Mouse (Mus musculus) thymus, postnatal 10 days (tissue): ENCODE data around the gene Hykk.

Experiments used
- DNase-seq, 2 experiments: peaks; one replicate each; pipeline ENCODE4 v3.0.0; 2021; ENCODE audit warnings: low spot score in 2 of 2

Hykk gene

GRCm38 (mm10) chr9:54981291-54982191 is 64.5 kb downstream of the Hykk start:
- DNase-seq: peak in 1 of 2 experiments; percentile 25

- DNase-seq: no peak
Measured at GRCm38 (mm10) chr9:54982401-54982800, 65.3 kb downstream of the Hykk start.

DNA sequence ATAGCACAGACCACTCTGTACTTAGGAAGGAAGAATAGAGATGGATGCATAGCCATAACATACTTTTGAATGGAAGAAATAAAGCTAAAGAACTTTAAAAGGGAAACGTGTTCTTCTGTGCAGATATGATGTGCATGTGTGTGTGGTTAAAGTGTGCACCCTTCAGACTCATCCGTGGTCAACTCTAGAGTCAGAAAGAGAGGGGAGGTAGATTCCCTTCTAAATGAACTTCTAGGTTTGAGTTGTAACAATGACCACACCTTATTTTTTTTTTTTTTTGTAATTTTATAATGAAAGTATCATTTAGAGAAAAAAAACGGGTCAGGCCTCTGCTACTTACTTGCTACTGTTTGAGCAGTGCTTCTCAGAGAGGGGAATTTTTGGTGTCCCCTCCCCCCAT is 73.3 kb downstream of the Hykk start:
- DNase-seq: no peak

- no peak for DNase-seq
Measured at GRCm38 (mm10) chr9:54994381-54994780, 77.3 kb downstream of the Hykk start.

DNA sequence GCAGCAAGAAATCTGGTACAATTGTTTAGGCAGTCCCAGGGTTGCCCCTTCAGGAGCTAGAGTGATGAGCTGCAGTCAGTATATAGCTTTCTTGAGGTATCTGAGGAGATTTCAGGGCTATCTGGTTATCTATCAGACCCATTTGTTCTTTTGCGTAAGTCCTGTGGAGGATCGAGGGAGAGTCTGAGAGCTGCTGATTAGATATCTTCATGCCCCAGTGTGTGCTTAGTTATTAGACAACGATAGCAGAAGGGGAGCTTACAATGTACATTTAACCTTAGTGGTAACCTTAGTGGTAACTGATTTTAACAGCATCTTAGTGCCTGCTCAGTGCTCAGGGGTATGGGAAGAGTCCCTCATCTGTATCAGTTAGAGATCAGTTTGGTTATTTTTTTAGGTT is 78.6 kb downstream of the Hykk start:
- no peak for DNase-seq
